Mouse (Mus musculus) thymus, adult 2 months (tissue): ENCODE measurements around the gene Aig1. TPM values are rescaled to one million over a fixed set of nuclear protein-coding genes. Genes with fewer than 3 reads are reported as not detected.

Experiments
- DNase-seq: peaks from one replicate; pipeline ENCODE4 v3.0.0; 2021
- H3K27ac ChIP-seq: fragments of 200-500 bp; 2 replicates; pipeline ENCODE4 v1.5.1; 2012; ENCODE audit warnings: low read length, control low read depth; ENCODE audit not compliant: control insufficient read depth, insufficient read depth
- H3K27me3 ChIP-seq: fragments of 200-500 bp; 2 replicates; pipeline ENCODE4 v1.6.1; 2012; ENCODE audit warnings: mild to moderate bottlenecking, low read length, moderate library complexity, mixed read lengths; ENCODE audit not compliant: control insufficient read depth, insufficient read depth
- H3K36me3 ChIP-seq: fragments of 200-500 bp; 2 replicates; pipeline ENCODE4 v1.6.1; 2012; ENCODE audit warnings: mild to moderate bottlenecking, low read length, moderate library complexity; ENCODE audit not compliant: control insufficient read depth, insufficient read depth
- H3K4me1 ChIP-seq: fragments of 200-500 bp; replicated peaks from 2 replicates; pipeline ENCODE4 v1.6.1; 2012; ENCODE audit warnings: low read length; ENCODE audit not compliant: control insufficient read depth, insufficient read depth
- H3K4me3 ChIP-seq: fragments of 200-500 bp; 2 replicates; pipeline ENCODE4 v1.5.1; 2012; ENCODE audit warnings: mild to moderate bottlenecking, low read length, control low read depth, moderate library complexity; ENCODE audit not compliant: control insufficient read depth, insufficient read depth
- CTCF ChIP-seq: fragments of 200-500 bp; IDR thresholded peaks from 2 replicates; pipeline ENCODE4 v1.5.1; 2012; ENCODE audit warnings: mild to moderate bottlenecking, control low read depth, low read length, moderate library complexity, borderline replicate concordance; ENCODE audit not compliant: control insufficient read depth, poor library complexity, insufficient read depth; ENCODE audit errors: extremely low read depth
- POLR2A ChIP-seq: fragments of 200-500 bp; IDR thresholded peaks from 2 replicates; pipeline ENCODE4 v1.6.1; 2012; ENCODE audit warnings: mild to moderate bottlenecking, low read length, control low read depth, moderate library complexity; ENCODE audit not compliant: control insufficient read depth, poor library complexity, insufficient read depth; ENCODE audit errors: extremely low read depth
- WGBS: fragments of 180-500 bp; shearing (Covaris S2); methylation state at CpG from one replicate; pipeline ENCODE4 v1.1.7; 2018; 5-methylcytosine and 5-hydroxymethylcytosine counted together
- polyA plus RNA-seq: library from polyadenylated mRNA; depleted of rRNA; stranded (reverse); fragments of >200 nt; gene quantifications from 2 replicates; pipeline ENCODE4 v1.2.3, GENCODE M21; 2012

Aig1 gene
- polyA plus RNA-seq, 1 experiment: 26.5 TPM

- no peaks in the 10 kb centered on the region for H3K27me3 ChIP-seq
- 97% methylated on average over 10 of the region's 10 CpGs for WGBS
- TF ChIP-seq CTCF (no peak), POLR2A (no peak)
- no peak for DNase-seq
- no peaks in the 10 kb centered on the region for H3K4me1 ChIP-seq
- no peak overlapping the region for H3K27ac ChIP-seq
- no peaks in the 10 kb centered on the region for H3K36me3 ChIP-seq
- no peak overlapping the region for H3K4me3 ChIP-seq
These were observed 32.9 kb downstream of the Aig1 start for GRCm38 (mm10) chr10:13835737-13836475.

GRCm38 (mm10) chr10:13834056-13834455 lies 34.7 kb downstream of the Aig1 start:
- WGBS: 89% methylated on average over 7 of the region's 7 CpGs
- Histone ChIP-seq H3K36me3 (no peaks in the 10 kb centered on the region), H3K27ac (no peak overlapping the region), H3K27me3 (no peaks in the 10 kb centered on the region), H3K4me1 (no peaks in the 10 kb centered on the region), H3K4me3 (no peak overlapping the region)
- no peak for TF ChIP-seq POLR2A
- no peak for TF ChIP-seq CTCF
- DNase-seq: no peak

- TF ChIP-seq POLR2A (no peak), CTCF (no peak)
- Histone ChIP-seq H3K27me3 (no peaks in the 10 kb centered on the region), H3K27ac (no peak overlapping the region), H3K4me1 (no peaks in the 10 kb centered on the region), H3K36me3 (no peaks in the 10 kb centered on the region), H3K4me3 (no peak overlapping the region)
- 95% methylated on average over 12 of the region's 12 CpGs for WGBS
- no peak for DNase-seq
These were observed 35.7 kb downstream of the Aig1 start for GRCm38 (mm10) chr10:13833066-13833566.

DNA sequence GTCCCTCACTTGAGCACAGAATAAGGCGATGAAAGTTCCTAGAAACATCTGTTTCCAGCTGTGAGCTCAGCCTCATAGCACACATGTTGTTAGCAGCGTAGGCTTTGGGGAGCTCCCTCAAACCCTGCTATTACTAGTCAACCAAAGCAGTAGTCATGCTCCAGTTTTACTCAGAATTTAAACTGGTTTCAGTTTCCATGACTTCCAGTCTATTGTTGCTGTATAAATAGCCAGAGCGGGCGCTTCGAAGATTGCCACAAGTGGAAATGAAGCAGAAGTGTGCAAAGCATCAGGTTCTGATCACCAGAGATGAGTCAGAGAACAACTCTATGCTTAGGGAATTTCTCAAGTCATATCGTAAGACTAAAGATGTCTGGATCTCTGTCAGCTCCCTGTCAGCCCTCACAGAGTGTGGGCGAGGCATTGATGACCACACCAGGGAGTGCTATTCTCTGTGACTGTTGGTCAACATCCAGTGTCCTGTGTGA lies 36.2 kb downstream of the Aig1 start:
- no peaks in the 10 kb centered on the region for H3K4me1 ChIP-seq
- H3K4me3 ChIP-seq: no peak overlapping the region
- no peak for DNase-seq
- H3K27me3 ChIP-seq: no peaks in the 10 kb centered on the region
- TF ChIP-seq POLR2A (no peak), CTCF (no peak)
- no peak overlapping the region for H3K27ac ChIP-seq
- 91% methylated on average over 7 of the region's 7 CpGs for WGBS
- H3K36me3 ChIP-seq: no peaks in the 10 kb centered on the region

GRCm38 (mm10) chr10:13827150-13827549 lies 41.6 kb downstream of the Aig1 start:
- Histone ChIP-seq H3K4me3 (no peak overlapping the region), H3K27ac (no peak overlapping the region), H3K27me3 (no peaks in the 10 kb centered on the region), H3K36me3 (no peaks in the 10 kb centered on the region), H3K4me1 (no peaks in the 10 kb centered on the region)
- no peak for TF ChIP-seq POLR2A
- TF ChIP-seq CTCF: no peak
- WGBS: 96% methylated on average over 8 of the region's 8 CpGs
- no peak for DNase-seq

DNA sequence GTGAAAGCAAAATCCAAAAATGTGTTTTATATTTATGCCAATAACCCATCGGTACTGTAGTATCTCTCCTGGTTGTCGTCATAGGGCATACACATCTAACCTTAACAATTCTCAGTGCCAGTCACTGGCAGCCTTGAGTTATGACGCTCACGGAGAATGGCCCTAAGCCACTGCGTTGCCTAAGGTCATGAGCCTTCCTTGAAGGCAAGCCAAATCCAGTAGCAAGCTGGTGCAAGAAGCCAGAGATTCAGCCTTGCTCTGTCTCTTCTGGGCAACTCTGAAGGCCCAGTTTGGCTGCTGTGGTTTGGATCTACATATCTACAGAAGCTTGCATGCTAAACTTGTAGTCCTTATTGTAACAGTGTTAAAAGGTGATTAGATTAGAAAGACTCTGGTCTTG lies 55.2 kb downstream of the Aig1 start:
- WGBS: 98% methylated on average over 5 of the region's 5 CpGs
- DNase-seq: no peak
- TF ChIP-seq CTCF (no peak), POLR2A (no peak)

More for the DNA sequence above, 55.2 kb downstream of the Aig1 start:
- Histone ChIP-seq H3K4me1 (no peaks in the 10 kb centered on the region), H3K27ac (no peak overlapping the region), H3K27me3 (no peaks in the 10 kb centered on the region), H3K4me3 (no peak overlapping the region), H3K36me3 (no peaks in the 10 kb centered on the region)
